Mouse (Mus musculus) cerebellum, postnatal 36 days (tissue): ENCODE measurements at regions not wholly inside any gene's neighbourhood (a gene's known extent, or its start where the extent isn't known, plus 50 kb on each side); places are given as distances from the start of the nearest gene placed in this dataset.

Source experiments
- DNase-seq, 2 experiments: peaks; one replicate each; pipeline ENCODE4 v3.0.0; 2021 to 2022; ENCODE audit warnings: mixed read lengths in 2 of 2

DNA sequence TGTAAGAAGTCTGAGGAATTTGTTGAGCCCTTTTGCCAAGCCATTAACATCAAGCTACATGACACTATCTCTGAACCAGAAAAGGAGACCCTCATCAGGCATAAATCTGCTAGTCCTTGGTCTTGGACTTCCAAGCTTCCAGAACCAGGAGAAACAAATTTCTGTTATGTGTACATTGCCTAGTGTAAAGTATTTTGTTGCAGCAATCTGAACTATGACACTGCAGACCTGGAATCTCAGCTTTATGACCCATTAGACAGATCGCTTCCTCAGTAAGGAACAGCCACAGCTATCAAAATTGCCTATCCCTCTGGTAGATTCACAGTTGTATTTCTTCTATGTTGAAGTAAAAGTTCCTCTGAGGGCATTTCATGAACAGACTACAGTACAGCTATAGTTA lies 199.1 kb upstream of the Tmem161b start:
- DNase-seq: no peak

DNA sequence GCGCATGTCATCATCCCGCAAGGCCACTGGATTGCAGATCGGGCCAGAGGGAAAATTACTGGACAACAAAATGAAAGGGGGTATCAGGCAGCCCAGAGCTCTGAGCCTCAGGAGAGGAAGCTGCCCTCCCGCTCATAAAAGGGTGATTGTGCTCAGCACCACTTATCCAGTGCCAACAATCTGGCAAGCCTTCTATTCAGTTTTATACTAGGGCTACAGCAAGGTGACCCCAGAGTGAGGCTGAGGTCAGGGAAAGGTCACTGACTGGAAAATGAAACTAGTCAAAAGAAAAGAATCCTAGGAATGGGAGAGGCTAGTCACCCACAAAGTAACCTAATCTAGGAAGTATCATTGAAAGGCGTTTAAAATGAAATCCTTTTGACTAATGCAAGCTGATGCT lies 198.5 kb upstream of the Tmem161b start:
- no peak for DNase-seq

DNA sequence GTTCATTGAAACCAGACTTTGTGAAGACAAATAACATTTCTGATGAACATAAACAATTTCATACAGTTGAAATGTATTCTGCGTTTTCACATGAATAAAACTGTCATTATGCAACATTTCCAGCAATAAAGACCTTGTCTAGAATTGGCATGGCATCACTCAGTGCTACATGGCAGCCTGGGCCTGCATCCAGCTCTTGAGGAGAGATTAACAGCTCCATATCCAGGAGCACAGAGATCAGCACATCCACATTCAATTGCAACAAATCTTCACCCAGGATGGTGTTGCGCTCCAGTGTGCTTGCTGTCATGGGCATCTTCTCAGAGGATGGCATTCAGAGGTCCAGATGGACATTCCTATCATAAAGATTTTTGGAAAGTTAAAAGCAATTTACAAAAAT lies 196.7 kb upstream of the Tmem161b start:
- peak; percentile 18 to 20 for DNase-seq

DNA sequence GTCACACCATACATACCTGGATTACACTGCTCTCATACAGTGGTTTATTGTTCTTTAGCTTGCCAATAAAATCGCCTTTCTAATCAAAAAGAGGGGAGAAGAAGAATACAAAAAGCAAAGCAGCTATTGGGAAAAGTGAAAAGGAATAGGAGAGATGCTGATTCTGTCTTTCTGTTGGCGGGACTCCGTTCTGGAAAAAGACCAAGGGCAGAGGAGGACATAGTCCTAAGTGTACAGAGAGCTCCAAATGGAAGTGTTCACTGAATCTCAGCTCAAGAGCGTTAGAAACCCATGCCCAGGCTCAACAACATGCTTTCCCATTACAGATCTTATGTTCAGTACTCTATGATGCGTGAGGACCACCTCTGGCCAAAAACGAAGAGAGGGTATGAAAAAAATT lies 174.4 kb upstream of the Tmem161b start:
- DNase-seq: peak in 1 of 2 experiments; percentile 16

DNA sequence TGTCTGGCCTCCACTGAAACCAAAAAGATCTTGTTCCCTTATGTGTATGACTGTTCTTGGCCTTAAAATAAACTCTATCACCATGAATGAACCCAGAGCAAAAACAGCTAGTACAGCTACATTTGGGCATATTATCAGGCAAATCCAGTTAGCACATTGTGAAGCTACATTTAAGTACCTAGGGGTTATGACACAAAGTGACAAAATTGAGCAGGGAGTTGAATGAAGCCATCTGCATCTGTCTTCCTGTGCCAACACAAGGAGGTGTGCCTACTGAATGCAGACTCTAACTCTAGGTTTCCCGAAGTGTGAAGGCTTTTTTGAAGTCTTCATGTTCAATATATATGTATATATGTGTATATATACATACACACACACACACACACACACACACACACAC lies 169.9 kb upstream of the Tmem161b start:
- DNase-seq: peak in 1 of 2 experiments; percentile 27

DNA sequence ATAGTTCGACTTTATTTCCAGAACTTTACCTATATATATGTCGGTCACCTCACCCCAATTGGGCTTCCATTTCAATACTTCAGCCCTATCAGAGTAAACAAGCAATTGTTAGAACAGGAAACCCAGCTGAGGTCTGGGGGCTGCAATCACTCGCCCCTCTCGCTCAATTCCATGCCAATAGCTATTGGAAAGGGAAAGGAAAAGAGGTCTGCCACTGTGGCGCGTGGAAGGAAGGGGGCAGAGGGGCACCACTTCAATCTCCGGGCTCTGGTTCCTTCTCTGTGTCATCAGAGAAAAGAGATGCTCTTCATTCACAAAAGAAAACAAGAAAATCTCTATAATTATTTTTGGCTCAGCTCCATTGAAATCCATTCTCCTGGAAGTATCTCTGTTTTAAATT lies 167.1 kb upstream of the Tmem161b start:
- peak in 1 of 2 experiments; percentile 47 for DNase-seq

DNA sequence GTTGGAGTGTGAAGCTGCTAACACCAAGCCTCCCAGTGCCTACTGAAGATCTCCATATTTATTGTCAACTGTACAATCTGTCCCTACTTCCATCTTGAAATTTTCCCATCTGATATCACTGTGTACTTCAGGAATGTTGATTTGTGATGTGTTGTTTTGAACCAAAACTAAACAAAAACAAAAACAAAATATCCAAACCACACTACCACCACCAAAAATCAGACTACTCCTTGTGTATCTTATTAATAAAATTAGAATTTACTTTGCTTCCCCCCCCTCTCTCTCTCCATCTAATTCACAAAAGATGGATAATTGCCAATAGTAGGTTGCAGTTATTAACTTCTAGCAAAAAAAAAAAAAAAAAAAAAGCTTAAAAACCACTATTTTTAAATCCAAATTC lies 166.5 kb upstream of the Tmem161b start:
- DNase-seq: peak in 1 of 2 experiments; percentile 19

DNA sequence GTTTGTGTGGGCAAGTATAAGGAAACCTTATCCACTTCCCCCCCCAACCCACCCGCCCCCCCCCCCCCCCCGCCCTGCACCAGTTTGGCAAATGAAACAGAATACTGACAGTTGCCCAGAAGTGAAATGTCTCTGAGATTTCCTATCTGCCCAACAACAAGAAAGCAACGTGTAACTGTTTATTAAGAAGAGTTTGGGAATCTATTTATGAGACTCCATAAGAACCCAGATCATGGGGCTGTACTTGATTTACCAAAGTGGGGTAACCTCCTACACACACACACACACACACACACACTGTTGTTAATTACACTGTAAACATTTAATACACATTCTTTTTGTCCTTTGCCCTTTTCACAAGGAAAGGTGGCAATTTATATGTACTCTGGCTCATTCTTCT lies 165.6 kb upstream of the Tmem161b start:
- DNase-seq: peak in 1 of 2 experiments; percentile 11

DNA sequence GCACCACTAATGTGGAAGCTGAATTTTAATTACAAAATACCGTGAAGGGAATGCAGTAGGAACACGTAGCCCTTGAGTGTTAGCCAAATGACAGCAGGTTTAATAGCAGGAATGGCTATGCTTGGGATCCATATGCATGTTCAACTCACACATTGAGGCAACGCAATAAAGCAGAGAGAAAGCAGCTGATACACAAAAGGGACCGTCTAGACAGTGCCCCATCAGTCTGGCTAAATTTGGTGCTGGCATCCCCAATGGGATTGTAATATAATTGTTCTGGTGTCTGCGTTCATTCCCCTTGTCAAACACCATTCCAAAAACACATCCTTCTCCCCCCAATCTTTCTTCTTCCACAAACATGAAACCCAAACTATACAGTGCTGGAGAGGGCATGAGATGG lies 165.1 kb upstream of the Tmem161b start:
- peak in 1 of 2 experiments; percentile 62 for DNase-seq

DNA sequence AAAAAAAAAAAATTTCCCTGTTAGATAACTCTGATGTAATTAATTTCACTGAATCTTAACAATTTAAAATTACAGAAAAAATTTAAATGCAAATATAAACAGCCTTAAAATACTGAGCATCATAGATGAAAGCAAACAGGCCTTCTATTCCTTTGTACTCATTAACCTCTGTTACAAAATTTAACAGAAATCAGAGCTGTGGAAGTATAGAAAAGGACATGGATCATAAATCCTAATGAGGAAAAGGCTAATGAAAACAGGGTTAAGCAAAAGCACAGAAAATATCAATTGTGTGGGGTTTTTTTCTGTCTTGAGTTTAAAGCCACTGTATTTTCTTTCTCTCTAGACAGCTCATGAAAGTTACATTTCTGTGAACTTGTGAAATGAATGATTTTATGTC lies 164.6 kb upstream of the Tmem161b start:
- no peak for DNase-seq

DNA sequence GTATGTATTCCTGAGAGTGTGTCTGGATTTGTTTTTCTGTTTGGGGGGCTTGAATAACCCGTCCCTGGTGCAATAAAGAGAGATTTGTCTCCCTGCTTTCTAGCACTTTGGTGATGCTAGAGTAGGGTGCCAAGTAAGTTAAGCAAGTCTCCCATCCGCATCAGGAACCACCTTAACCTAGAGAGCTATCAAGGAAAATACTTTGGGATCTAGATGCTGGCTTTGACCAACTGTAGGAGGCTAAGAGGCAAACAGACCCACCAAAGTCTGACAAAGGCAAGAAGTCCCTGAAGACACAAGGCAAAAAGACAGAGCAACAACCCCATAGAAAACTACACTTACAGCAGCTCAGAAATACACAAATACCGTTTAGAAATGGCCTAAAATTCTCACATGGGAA lies 163.8 kb upstream of the Tmem161b start:
- DNase-seq: peak in 1 of 2 experiments; percentile 54

DNA sequence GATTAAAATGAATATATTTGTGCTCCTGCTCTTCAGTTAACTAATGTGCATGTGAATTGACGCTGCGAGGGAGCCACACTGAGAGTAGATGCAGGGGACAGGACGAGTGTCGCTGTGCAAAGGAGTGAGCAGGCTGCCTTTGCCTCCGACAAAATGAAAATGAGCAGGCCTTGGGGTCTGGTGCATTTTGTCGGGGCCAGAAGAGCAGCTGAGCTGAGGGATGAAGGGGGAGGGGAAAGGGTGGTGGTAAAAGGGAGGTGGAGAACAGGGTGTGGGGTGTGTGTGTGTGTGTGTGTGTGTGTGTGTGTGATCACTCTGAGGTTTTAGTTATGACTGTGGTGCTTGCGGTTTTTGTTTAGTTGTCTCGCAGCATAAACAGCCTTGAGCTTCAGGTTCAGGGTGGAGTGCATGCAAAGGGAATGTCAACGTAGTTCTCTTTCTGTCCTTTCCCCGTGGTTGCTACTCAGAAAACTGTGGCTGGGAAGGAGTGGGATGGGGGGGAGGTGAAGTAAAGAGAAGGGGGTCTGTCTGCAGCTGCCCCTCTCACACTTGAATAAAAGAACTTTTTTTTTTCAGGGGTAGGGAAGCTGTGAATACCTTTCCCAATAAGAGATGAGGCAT lies 163.0 kb upstream of the Tmem161b start:
- DNase-seq: peak; percentile 65 to 74

DNA sequence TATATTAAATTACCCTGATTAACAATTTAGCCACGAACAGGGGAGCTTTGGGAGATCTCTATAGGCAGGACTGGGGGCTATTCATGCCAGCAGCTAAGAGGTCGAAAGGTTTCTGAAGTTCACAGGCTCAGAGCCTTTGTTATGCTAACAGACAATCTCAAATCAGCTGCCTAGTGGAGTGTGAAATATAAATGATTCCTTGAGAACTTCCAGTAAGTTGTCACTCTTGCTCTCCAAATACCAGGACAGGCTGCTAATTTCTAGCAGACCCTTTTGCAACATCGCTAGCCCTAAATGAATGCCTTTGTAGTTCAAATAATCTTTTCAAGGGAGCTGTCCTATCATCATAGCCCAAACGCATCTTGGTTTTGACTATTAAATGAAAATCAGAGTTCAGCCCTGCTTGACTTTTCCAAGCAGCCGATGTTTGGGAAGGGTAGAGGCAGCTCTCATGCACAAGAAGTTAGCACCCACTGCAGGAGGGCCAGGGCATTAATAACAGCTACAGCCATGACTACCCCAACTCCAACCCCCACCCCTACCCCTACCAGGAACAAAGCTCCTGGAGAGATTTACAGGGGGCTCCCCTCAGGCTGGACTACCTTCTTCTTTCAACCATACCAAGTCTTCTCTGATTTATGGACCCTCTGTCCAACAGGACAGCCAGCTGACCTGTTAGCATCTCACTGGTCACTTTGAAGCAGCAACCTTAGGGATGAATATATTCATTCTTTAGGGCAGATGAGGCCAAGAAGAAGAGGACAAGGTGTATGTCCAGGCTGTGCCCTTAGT lies 162.2 kb upstream of the Tmem161b start:
- DNase-seq: peak in 1 of 2 experiments; percentile 42

DNA sequence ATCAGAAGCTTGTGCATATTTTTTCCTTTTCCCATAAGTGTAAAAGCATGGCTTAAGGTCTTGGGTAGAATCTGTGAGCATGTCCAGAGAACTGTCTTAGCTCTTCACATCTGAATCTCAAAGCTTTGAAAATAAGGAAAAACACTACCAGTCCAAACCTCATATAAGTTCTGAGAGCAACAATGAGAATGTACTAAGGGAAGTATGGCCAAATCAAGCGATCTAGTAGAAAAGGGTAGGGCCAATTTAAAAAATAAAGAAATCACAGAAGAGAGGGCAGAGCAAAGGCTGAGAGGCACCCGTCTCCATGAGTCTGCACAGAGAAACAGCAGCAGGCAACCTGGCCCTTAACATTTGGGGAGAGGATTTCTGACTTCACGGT lies 161.7 kb upstream of the Tmem161b start:
- DNase-seq: peak in 1 of 2 experiments; percentile 23

DNA sequence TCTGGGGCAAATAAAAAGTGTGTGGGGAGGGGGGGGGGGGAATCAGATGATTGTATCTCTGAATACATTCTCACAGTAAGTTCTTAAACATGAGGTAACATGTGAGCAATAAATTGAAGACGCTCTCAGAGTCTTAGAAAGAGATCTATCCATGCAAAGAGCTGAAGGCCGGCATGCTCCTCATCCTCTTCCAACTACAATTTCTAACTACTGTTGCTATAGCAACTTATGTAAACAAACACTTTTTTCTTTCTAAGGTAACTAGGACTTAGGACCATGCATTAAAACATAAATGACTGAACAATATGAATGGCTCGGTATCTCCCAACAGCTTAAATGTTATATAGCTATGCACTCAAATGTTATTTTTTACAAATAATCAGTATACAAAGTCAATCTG lies 161.2 kb upstream of the Tmem161b start:
- no peak for DNase-seq

DNA sequence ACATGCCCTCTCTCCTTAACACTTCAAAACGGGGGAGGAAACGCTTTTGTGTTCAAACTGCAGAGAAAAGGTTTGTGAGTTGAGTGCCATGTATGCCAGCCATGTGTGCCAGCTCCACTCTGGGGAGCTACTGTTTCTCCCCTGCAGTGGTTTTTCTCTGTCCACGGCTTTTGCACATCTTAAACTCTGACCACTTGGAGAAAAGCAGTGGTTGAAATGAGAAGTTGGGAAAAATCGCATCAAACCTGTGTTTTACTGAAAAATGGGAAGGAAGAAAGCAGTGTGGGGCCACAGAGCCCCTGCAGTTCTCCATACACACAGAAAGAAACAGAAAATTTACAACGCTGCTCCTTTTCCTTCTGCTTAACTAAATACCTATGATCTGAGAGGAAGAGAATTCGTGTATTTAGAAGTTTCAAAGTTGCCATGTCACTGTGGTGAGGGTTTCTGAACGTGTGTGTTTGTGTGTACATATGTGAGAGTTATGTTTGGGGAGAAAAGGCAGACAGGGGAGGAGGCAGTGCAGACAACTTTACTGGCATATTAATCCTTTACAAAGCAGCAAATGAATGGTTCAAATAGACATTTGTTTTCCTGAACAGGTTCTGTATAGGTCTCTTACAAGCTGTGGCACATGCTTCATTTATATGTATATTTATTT lies 160.1 kb upstream of the Tmem161b start:
- peak in 1 of 2 experiments; percentile 55 for DNase-seq

DNA sequence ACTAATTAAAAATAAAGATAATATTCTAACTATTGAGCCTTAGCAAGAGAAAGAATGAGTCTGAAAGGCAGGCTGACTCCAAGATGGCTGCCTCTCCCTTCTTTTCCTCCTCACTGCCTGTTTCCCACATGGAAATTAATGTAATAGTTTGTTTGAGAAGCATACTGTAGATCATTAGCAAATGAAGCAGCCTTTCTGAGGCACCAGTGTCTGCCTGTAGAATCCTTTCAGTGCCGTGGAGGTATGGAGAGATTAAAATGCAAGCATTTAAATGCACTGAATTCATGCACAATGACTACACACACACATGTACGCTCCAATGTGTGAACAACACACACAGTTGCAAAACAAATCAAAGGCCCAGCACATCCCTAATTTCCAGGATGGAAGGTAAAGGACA lies 159.5 kb upstream of the Tmem161b start:
- peak in 1 of 2 experiments; percentile 62 for DNase-seq

DNA sequence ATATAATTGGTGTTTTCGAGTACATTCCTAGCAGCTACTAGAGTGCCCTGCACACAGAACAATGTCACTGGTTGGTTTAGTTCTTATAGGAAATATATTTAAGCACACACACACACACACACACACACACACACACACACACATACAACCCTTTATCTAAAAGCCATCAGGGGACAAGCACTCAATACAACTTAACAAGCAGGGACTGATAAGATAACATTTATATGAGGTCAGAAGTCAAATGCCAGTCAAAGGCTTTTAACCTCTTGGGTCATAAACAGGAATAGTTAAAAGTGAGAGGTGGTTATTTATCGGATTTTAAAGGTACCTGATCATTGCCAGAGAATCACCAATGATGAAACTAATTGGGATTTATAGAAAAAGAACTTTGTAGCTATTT lies 158.7 kb upstream of the Tmem161b start:
- DNase-seq: peak in 1 of 2 experiments; percentile 32

DNA sequence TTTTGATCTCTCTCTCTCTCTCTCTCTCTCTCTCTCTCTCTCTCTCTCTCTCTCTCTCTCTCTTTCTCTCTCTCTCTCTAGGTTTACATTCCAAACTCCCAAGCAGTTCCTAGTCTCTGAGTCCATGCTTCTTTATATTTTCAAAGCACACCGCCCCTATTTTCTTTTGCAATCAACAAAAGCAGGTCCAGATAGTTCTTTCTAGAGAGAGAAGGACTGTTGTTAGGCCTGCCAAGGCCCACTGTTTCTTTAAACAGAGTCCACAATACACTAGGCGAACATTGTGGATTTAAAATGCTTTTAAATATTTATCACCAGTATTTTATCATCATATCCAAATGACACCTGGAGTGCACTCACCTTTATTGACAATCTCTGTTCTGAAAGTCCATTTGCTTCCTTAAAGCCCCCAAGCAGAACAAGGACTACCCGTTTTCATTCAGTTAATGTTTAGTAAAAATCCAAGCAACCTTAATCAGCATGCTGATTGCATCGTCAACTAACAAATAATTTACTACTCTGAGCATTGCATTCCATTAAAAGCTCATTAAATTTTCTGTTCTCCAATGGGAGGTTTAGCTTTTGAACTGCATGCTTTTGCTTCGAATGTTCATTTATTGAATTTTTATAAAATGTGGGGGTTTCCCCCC lies 157.7 kb upstream of the Tmem161b start:
- DNase-seq: peak in 1 of 2 experiments; percentile 45

DNA sequence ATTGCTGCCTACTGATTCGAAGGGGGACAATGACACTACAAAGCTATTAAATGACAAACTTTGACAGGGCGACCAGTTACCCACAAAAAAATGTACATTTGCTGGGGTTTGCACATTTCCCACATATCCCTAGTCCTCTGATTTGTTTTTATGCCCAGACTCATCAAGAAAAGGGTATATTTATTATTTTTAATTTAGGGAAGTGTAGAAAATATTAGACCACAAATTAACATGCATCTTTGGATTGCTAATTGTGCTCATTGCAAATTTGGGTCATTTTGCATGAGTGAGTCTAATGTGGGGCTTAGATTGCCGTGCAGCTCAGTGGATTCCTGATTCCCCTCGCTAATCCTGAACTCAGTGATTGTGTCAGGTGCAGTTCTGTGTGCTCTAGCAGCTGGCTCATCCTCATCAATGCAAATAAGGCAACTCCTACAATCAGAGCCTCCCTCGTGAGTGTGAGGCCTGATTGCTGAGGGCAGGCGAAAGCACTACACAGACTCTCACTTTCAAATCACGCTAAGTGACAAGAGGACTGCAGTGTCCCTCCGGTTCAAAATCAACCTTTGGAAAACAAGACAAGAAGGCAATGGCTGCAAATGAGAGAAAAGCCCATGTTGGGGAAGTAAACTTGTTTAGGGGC lies 156.7 kb upstream of the Tmem161b start:
- peak; percentile 33 to 60 for DNase-seq

DNA sequence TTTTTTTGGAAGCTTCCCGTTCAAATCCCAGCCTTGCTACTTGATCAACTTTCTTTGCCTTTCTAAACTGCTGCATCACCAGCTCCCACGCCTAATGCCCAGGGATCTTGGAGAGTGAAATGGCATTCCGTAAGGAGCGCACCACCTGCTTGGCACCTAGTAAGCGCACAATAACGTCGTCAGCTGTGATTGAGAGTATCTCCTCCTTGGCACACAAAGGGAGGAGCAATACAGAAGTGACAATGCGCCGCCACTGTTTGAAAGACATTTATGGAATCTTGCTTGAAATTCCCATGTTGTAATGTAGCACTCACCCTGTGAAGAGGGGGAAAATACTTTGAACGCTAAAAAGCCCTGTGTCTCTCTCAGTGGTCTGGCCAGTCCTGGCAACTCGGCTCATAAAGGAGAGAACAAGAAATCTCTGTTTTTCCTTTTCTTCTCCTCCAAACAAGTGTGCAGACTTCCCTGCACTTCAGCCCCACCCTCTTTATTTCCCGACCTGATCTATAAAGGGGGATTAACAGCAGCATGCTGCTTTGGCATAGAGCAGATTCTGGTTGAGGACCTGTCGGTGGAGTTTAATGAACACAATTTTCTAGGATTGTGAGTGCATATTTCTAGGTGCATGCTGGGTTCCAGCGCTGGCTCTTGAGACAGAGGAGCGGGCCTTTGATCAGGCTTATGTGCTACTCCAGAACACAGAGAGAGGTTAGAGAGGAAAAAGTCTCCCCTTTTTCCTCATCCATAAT lies 155.7 kb upstream of the Tmem161b start:
- DNase-seq: peak; percentile 32 to 53
